Mouse (Mus musculus) neural tube, embryonic 14.5 days (tissue): Measurements from ENCODE around the gene Stx6. TPM values are rescaled to one million over a fixed set of nuclear protein-coding genes. Genes with fewer than 3 reads are reported as not detected.

Experiments
- ATAC-seq: fragments of 200-750 bp; cut with Nextera tagmentation; 2 replicates; pipeline ENCODE4 v1.8.0; 2017; ENCODE audit warnings: low read depth, mild to moderate bottlenecking, moderate TSS enrichment, moderate library complexity
- H3K27ac ChIP-seq: fragments of 300-500 bp; sonication (generic); 2 replicates; pipeline ENCODE4 v1.5.1; 2014; ENCODE audit warnings: low read depth, mild to moderate bottlenecking, control low read depth, low read length, moderate library complexity, mixed read lengths
- H3K27me3 ChIP-seq: fragments of 300-500 bp; sonication (generic); 2 replicates; pipeline ENCODE4 v1.6.1; 2014; ENCODE audit warnings: low read length; ENCODE audit not compliant: control insufficient read depth, insufficient read depth
- H3K36me3 ChIP-seq: fragments of 300-500 bp; sonication (generic); 2 replicates; pipeline ENCODE4 v1.6.1; 2014; ENCODE audit warnings: low read length, mixed read lengths; ENCODE audit not compliant: control insufficient read depth, insufficient read depth
- H3K4me1 ChIP-seq: fragments of 300-500 bp; sonication (generic); 2 replicates; pipeline ENCODE4 v1.6.1; 2014; ENCODE audit warnings: low read length; ENCODE audit not compliant: control insufficient read depth, insufficient read depth
- H3K4me2 ChIP-seq: fragments of 300-500 bp; sonication (generic); 2 replicates; pipeline ENCODE4 v1.6.1; 2014; ENCODE audit warnings: mild to moderate bottlenecking, low read depth, low read length, control low read depth
- H3K4me3 ChIP-seq: fragments of 300-500 bp; sonication (generic); 2 replicates; pipeline ENCODE4 v1.5.1; 2014; ENCODE audit warnings: low read depth, low read length, control low read depth, mixed read lengths
- H3K9ac ChIP-seq: fragments of 300-500 bp; sonication (generic); replicated peaks from 2 replicates; pipeline ENCODE4 v1.6.1; 2014; ENCODE audit warnings: low read depth, mild to moderate bottlenecking, control low read depth, low read length, mixed read lengths
- H3K9me3 ChIP-seq: fragments of 300-500 bp; sonication (generic); 2 replicates; pipeline ENCODE4 v1.6.1; 2016; ENCODE audit warnings: low read length; ENCODE audit not compliant: control insufficient read depth
- WGBS: fragments of 180-500 bp; shearing (Covaris S2); extraction: QIAGEN DNeasy Blood & Tissue Kit; methylation state at CpG from one replicate; pipeline ENCODE4 v1.1.7; 2014; 5-methylcytosine and 5-hydroxymethylcytosine counted together
- polyA plus RNA-seq: library from polyadenylated mRNA; unstranded; fragments of >200 nt; fragmentation: Nextera tagmentation; extraction: Ambion mirVana; gene quantifications from 2 replicates; pipeline ENCODE4 v1.2.1, GENCODE M21; 2014

The Stx6 gene
- polyA plus RNA-seq, 1 experiment from 2014 or later = 116 TPM

DNA sequence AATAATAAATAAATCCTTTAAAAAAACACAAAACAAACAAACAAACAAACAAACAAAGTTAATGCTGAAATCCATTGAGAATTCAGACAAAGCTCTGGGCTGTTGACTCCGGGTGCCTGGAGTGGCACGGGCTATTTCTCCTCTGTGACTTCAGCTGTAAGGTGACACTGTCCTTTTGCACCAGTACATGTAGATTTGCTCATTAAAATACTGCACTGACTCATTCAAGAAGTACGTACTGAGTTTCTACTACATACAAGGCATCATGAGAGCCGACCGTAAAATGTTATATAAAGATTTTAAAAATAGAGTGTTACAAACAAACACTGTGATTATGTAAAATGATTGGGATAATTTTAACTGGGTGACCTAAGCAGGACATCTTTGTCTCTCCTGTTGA, 34.1 kb upstream of the Stx6 start:
- Histone ChIP-seq H3K9ac (no peak overlapping the region), H3K4me1 (no peaks in the 10 kb centered on the region), H3K36me3 (no peaks in the 10 kb centered on the region), H3K27me3 (no peaks in the 10 kb centered on the region), H3K27ac (no peak overlapping the region), H3K4me2 (no peak overlapping the region), H3K4me3 (no peak overlapping the region), H3K9me3 (no peaks in the 10 kb centered on the region)
- 96% methylated on average over 5 of the region's 5 CpGs for WGBS
- ATAC-seq = no peak

DNA sequence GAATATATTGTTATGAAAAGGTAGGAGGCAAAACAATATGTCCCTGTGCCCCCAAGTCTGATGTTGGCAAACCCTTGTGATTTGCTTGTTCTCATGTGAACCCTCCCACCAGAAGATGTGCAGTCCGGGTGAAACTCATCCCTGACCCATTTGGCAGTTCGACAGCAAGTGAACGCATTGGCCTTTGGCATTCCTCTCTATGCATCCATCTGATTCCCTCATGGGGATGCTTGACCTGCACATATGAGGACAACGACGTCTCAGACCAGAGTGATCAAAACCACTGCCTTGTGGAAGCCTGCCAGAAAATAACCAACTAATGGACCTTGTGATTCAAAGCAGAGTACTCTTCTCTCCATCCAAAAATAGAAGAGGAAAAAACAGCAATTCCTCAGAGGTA, 31.8 kb upstream of the Stx6 start:
- H3K27ac ChIP-seq = no peak overlapping the region
- no peaks in the 10 kb centered on the region for H3K9me3 ChIP-seq
- 80% methylated on average over 5 of the region's 5 CpGs for WGBS
- H3K9ac ChIP-seq = no peak overlapping the region
- no peak overlapping the region for H3K4me2 ChIP-seq
- H3K27me3 ChIP-seq = no peaks in the 10 kb centered on the region
- no peaks in the 10 kb centered on the region for H3K36me3 ChIP-seq
- H3K4me1 ChIP-seq = no peaks in the 10 kb centered on the region
- H3K4me3 ChIP-seq = no peak overlapping the region
- no peak for ATAC-seq

- WGBS = 89% methylated on average over 5 of the region's 5 CpGs
- Histone ChIP-seq H3K9me3 (no peaks in the 10 kb centered on the region), H3K4me2 (no peak overlapping the region)
These were observed 31.0 kb upstream of the Stx6 start for GRCm38 (mm10) chr1:155127429-155127934.

GRCm38 (mm10) chr1:155134866-155135265, 23.6 kb upstream of the Stx6 start:
- H3K4me3 ChIP-seq = no peak overlapping the region
- ATAC-seq = no peak
- H3K9ac ChIP-seq = no peak overlapping the region
- no peak overlapping the region for H3K27ac ChIP-seq
- no peaks in the 10 kb centered on the region for H3K27me3 ChIP-seq
- no peak overlapping the region for H3K4me2 ChIP-seq
- WGBS = 70% methylated on average over 8 of the region's 8 CpGs
- H3K4me1 ChIP-seq = no peaks in the 10 kb centered on the region
- no peaks in the 10 kb centered on the region for H3K9me3 ChIP-seq
- H3K36me3 ChIP-seq = no peaks in the 10 kb centered on the region

More at GRCm38 (mm10) chr1:155127429-155127934, 31.0 kb upstream of the Stx6 start:
- Histone ChIP-seq H3K36me3 (no peaks in the 10 kb centered on the region), H3K9ac (no peak overlapping the region), H3K4me1 (no peaks in the 10 kb centered on the region), H3K27ac (no peak overlapping the region), H3K4me3 (no peak overlapping the region), H3K27me3 (no peaks in the 10 kb centered on the region)
- no peak for ATAC-seq

DNA sequence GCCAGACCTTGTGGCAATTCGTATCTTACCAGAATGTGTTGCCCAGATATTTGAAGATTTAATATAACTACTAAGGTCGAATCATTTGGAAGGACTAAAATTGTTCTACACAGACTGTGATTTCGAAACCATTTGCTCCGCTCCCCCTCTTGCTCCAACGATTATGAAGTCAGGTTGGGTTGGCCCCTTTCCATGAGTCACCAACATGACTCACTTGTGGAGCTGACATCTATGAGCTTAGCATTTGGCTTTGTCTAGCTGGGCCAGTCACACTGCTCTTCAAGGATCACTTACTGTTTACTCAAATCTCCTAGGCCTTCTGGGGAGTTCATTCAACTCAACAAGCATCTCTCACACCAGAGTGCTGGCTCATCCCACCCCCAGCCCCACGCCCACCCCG, 19.7 kb upstream of the Stx6 start:
- H3K36me3 ChIP-seq = no peaks in the 10 kb centered on the region
- 96% methylated on average over 7 of the region's 7 CpGs for whole genome bisulfite sequencing
- no peaks in the 10 kb centered on the region for H3K4me1 ChIP-seq

DNA sequence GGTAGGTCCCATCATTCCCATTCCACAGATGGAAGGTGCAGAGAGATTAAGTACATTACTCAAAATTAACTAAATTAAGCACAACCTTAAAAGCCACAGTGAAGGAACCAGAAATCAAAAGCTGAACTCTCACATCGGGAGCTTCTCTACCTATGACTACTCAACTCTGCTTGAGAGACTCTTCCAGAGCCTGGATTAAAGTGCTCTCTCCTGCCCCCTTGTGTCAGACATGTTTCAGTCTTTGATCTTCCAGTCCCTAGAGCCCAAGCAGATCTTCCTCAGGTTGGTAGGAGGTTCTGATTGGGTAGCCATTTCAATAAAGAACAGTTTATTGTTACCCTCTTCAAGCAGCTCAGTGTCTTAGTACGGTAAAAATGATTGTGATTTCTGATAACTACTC, 18.4 kb upstream of the Stx6 start:
- Histone ChIP-seq H3K4me3 (no peak overlapping the region), H3K27me3 (no peaks in the 10 kb centered on the region), H3K4me2 (no peak overlapping the region), H3K36me3 (no peaks in the 10 kb centered on the region), H3K4me1 (no peaks in the 10 kb centered on the region), H3K9ac (no peak overlapping the region), H3K9me3 (no peaks in the 10 kb centered on the region), H3K27ac (no peak overlapping the region)
- ATAC-seq = no peak
- WGBS = 64% methylated on average over 2 of the region's 2 CpGs

More for the DNA sequence above, 19.7 kb upstream of the Stx6 start:
- Histone ChIP-seq H3K9me3 (no peaks in the 10 kb centered on the region), H3K4me3 (no peak overlapping the region), H3K27ac (no peak overlapping the region), H3K4me2 (no peak overlapping the region), H3K9ac (no peak overlapping the region), H3K27me3 (no peaks in the 10 kb centered on the region)
- no peak for ATAC-seq

- no peaks in the 10 kb centered on the region for H3K4me1 ChIP-seq
- no peaks in the 10 kb centered on the region for H3K9me3 ChIP-seq
- H3K9ac ChIP-seq = no peak overlapping the region
- no peak overlapping the region for H3K4me3 ChIP-seq
- no peaks in the 10 kb centered on the region for H3K36me3 ChIP-seq
- no peaks in the 10 kb centered on the region for H3K27me3 ChIP-seq
- no peak for ATAC-seq
- no peak overlapping the region for H3K27ac ChIP-seq
- 68% methylated on average over 6 of the region's 6 CpGs for WGBS
- H3K4me2 ChIP-seq = no peak overlapping the region
These were observed 12.9 kb upstream of the Stx6 start for GRCm38 (mm10) chr1:155145620-155146019.

DNA sequence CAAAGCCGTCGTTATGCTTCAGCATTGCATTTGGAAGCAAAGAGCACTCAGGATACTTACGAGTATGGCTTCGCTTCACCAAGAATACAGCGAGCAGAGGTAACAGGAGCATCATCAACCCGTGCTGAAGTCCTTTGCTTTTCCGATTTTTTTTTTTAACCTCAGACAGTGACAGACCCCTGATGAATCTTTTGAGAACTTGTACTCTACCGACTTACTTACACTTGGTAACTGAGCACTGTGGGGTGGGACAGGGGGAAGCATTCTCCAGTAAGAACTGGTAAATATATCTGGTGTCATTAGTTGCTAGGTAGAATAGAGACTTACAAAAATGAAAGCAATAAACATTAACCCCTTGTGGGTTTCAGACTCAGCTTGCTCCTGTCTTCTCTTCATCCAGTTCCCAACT, 11.9 kb upstream of the Stx6 start, which contains the start of gene Mr1:
TSS of gene Mr1 (minus strand) at position 243 of the 409 bp plus-strand sequence.
- H3K27ac ChIP-seq = no peak within 1 kb of the TSS
- 0 out of 2 replicates have a peak within 1 kb of the TSS, but pooled peaks have one; percentile 11 for H3K4me2 ChIP-seq
- peak within 1 kb of the TSS; percentile 16; the same call in 1 of the 2 replicates for H3K4me3 ChIP-seq
- 59% methylated on average over 8 of the region's 8 CpGs for WGBS
- H3K4me1 ChIP-seq = no peaks in the 10 kb centered on the region
- no peaks in the 10 kb centered on the region for H3K36me3 ChIP-seq
- H3K9me3 ChIP-seq = no peaks in the 10 kb centered on the region
- peak; percentile 82; the same call in 1 of the 2 replicates for ATAC-seq
- H3K27me3 ChIP-seq = no peaks in the 10 kb centered on the region
- no peak within 1 kb of the TSS for H3K9ac ChIP-seq

DNA sequence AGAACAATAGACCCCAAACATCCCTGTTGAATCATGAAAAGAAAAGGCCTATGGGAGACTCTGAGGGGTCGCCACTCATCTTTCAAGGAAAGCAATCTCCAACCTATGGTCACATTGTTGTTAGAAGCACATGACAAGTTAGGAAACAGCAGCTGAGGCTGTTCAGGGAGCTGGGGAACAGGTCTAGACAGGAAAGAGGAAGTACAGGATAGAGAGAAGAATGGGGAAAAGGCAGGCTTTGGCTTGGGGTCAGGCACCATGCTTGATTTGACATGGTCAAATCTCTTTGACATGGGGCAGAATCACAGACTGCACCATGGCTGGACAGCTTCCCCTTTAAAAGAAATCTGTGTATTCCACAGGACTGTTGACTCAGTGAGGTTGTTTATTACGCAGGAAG, 11.3 kb upstream of the Stx6 start:
- no peaks in the 10 kb centered on the region for H3K4me1 ChIP-seq
- H3K27me3 ChIP-seq = no peaks in the 10 kb centered on the region
- H3K4me2 ChIP-seq = no peak overlapping the region
- ATAC-seq = no peak
- 87% methylated on average over 2 of the region's 2 CpGs for WGBS
- H3K9me3 ChIP-seq = no peaks in the 10 kb centered on the region
- no peaks in the 10 kb centered on the region for H3K36me3 ChIP-seq
- no peak overlapping the region for H3K27ac ChIP-seq
- H3K4me3 ChIP-seq = no peak overlapping the region
- H3K9ac ChIP-seq = no peak overlapping the region
